Mouse (Mus musculus) neutrophil, adult 5-6 weeks (primary cell): ENCODE results near the gene Gpt2. TPM values are rescaled to one million over a fixed set of nuclear protein-coding genes. Genes with fewer than 3 reads are reported as not detected.

ENCODE experiments used
- ATAC-seq: fragments of 151-379, 151-347 bp; 2 replicates; pipeline ENCODE4 v1.8.0; 2017; ENCODE audit warnings: mild to moderate bottlenecking, moderate TSS enrichment; ENCODE audit not compliant: insufficient number of reproducible peaks, poor library complexity, low FRiP score, severe bottlenecking; ENCODE audit errors: extremely low read depth
- total RNA-seq: library from RNA; stranded (forward); fragments of 200-1000 nt; gene quantifications from 2 replicates; pipeline ENCODE4 v1.2.3, GENCODE M21; 2017

Gene Gpt2
- total RNA-seq, 1 experiment from 2014 or later: 5.6 TPM

DNA sequence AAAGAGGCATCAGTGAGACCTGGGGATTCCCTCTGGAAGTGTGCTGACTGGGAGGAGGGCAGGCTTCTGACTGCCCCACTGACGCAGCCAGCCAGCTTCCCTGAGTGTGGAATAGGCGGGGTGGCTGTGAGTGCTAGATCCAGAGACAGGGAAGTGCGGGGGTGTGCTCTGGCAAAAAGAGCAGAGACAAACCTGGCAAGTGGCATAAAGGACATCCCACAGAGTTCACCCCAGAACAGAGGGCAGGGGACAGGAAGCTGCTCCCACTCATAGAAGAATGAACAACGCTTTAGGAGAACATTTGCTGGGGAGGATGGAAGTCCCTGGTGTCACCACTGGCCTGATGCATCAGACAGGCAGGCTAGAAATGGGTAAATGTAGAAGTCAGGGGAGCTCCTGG is 25.0 kb downstream of the Gpt2 start:
- ATAC-seq: no peak

DNA sequence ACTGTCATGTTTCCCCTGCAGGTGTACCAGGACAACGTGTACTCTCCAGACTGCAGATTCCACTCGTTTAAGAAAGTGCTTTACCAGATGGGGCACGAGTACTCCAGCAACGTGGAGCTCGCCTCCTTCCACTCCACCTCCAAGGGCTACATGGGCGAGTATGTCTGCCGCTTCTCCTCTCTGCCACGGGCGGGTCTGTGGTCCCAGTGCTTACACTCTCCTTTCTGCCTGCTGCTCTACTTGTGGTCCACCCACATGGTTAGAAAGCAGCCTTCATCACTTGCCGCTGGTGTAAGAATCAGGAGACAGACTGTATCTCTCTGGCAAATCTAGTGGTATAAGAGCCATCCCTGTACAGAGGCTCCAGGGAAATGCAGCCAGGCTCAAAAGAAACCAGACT is 25.6 kb downstream of the Gpt2 start:
- ATAC-seq: no peak

DNA sequence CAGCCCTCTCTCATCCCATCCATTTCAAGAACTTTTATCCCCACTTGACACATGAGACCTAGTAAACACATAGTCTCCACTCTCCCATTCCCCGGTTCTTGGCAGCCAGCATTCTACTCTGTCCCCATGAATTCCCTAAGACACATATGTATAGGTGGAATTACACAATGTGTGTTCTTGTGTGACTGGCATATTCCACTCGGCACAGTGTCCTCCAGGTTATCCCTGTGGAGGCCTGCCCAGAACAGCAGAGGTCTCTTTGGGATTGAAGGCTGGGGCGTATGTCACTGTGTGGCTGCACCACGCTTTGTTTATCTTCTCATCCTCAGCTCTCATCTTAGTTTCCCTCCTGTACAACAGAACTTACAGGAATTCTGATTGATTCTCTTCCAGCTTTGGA is 28.2 kb downstream of the Gpt2 start:
- ATAC-seq: no peak

DNA sequence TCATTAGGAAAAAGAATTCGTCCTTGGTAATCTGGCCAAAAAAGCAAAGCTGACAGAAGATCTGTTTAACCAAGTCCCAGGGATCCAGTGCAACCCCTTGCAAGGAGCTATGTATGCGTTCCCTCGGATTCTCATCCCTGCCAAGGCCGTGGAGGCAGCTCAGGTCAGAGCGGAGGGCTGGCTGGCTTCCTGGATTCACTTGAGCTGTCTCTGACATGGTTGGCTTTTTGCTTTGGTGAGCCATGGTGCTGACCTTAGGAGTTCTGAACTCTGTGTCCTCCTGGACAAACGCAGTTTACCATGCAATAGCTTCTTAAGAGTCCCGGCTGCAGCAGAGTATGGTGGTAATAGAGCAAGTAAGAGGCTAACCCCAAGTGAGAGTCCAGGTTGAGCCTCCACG is 29.0 kb downstream of the Gpt2 start:
- no peak for ATAC-seq

DNA sequence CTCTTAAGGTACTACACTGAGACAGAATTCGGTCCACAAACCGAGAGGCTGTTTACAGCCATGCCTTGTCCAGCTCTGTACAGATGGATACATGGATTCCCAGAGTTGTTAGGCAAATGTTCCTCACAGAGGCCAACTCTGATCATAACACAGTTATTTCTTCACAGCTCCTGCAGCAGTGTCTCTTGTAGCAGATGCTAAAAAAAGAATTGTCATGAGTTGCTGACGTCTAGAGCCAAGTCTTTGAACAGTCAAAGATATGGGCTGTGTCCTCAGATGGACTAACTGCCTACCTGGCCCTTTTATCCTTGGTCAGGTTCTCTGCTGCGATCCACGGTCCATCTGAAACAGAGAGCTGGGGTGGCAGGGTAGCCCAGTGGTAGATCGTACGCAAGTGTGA is 31.7 kb downstream of the Gpt2 start:
- ATAC-seq: no peak

DNA sequence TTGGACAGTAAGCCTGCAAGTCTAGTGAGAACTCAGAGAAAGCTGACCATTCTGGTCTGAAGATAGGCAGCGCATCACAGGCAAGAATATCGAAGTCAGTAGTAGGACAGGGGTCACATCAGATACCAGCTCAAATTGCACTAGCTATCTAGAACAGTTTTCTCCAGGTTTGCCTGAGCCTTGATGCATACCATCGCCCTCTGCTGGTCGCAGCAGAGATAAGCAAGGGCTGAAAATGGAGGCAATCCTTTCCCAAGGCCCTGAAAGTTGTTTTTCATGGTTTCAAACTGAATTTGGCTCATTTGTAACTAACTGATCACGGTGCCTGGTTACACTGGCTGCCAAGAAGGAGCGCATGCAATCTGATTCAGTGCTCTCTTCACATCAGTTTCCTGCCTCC is 33.7 kb downstream of the Gpt2 start:
- ATAC-seq: peak; percentile 86

DNA sequence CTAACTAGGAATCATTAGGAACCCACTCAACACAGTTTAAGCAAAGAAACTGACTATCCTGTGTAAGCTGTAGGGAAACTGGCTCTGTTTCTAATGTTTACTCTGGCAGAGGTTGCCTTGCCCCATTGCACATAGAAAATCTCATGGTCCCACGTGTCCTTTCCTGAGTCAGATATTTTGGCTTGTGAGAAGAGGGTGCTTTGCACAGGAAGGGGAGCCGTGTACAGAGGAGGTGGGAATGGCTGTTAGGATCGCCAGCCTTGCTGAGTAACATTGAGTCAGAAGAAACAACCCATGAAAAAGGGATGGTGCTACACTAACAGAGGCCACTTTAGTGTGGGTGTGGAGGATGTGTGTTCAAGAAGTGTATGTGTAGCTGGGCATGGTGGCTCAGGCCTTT is 36.6 kb downstream of the Gpt2 start:
- ATAC-seq: no peak

DNA sequence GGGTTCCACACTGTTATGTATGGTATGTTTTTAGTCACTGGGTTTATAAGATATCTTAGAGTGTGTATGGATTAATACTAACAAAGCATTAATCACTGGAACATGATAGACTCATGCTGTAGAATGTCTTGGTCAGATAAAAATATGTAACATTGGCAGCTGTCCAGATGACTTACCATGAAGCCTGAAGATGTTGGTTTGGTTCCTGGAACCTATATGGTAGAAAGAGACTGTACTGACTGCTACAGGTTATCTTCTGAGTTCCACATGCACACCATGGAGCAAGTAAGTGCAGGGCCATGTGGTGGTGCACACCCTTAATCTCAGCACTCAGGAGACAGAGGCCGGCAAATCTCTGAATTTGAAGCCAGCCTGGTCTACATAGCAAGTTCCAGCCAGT is 38.3 kb downstream of the Gpt2 start:
- ATAC-seq: no peak

DNA sequence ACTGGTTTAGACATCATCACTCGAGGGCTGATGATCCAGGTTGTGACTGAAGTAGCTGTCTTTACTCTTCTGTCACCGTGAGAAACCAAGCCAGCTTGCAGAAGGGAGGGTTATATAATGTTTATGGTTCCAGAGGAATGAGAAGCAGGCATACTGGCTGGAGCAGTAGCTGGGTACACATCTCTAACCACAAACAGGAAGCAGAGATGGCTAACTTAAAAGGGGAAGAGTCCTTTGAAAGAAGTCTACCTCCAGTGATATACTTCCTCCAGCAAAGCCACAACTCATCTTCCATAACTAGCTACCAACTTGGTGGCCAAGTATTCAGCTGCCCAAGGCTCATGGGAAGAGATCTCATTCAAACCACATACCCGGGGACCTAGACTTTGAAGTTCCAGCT is 39.1 kb downstream of the Gpt2 start:
- peak; percentile 81 for ATAC-seq

DNA sequence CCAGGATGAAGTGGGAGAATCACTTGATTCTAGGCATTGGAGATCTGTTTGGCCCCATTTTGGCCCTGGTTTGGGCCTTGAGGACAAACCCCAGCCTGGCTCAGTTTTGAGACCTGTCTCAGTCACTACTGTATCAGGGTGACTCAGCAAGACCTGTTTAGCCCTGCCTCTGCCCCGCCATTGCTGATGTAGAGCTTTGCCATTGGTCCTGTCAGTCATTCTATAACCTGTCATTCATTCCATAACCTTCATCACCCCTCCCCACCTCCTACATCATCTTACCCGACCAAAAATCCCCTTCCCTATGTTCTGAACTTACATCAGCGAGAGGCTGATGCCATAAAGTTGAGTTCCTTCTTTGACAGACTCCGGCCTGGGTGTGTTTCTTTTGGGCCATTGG is 40.5 kb downstream of the Gpt2 start:
- ATAC-seq: no peak

DNA sequence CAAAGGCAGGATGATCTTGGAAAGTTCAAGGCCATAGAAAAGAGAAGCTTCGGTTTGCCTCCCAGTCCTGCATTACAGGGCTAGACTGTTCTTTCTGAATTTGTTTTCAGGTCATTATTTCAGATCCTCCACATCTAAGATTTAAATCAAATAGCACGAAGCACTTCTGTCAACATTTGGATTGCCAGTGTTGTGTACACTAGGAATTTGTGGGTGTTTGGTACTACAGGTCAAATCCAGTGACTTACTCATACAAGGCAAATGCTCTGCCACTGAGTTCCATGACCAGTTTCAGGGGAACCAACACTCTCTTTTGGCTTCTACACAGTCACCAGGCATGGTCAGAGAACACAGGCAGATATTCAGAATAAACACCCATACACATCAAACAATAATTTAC is 41.1 kb downstream of the Gpt2 start:
- no peak for ATAC-seq

DNA sequence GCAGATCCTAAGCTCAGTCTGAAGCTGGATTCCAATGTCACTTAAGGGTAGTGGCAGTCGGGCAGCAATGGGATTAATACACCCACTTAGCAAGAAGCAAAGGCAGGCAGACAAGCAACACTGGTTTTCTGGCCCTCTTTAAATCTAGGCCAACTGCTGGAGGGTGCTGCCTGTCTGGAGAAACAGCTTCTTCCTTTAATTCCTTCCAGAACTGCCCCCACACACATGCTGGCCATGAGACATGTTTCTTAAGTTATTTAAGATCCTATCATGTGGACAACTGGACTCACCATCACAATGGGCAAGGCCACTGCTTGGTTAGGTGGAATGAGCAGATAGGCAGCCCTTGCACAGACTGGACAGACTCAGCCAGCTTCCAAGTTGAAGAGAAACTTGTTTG is 41.8 kb downstream of the Gpt2 start:
- ATAC-seq: no peak

DNA sequence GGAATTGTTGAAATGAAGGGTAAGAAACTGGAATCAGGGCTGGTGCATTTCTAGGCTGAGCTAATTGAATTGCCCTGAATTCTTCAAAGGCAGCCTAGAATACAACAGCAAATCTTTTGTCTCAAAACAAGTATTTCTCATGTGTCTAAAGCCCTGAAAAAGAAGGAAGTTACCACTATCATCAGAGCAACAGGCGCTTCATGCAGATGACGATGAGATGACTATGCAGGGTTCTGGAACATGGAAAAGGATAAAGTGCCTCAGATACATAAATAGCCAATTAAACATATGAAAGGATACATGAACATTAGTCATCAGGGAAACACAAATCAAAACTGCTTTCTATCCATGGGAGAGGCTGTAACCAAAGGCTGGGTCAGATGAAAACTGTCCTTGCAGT is 44.0 kb downstream of the Gpt2 start:
- ATAC-seq: no peak

DNA sequence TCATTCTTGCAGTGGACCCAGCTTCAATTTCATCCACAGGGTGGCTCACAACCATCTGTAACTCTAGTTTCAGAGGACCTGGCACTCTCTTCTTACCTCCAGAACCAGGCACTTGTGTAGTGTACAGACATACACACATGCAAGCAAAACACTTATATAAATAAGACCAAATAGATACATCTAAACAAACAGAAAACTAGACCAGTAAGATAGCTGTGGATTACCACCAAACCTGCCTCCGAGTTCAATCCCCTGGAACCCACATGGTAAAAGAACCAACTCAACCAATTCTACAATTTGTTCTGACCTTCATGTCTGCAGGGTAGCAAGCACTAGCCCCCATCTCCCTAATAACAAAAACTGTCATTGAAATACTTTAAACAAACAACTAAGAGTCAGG is 59.6 kb downstream of the Gpt2 start:
- no peak for ATAC-seq

DNA sequence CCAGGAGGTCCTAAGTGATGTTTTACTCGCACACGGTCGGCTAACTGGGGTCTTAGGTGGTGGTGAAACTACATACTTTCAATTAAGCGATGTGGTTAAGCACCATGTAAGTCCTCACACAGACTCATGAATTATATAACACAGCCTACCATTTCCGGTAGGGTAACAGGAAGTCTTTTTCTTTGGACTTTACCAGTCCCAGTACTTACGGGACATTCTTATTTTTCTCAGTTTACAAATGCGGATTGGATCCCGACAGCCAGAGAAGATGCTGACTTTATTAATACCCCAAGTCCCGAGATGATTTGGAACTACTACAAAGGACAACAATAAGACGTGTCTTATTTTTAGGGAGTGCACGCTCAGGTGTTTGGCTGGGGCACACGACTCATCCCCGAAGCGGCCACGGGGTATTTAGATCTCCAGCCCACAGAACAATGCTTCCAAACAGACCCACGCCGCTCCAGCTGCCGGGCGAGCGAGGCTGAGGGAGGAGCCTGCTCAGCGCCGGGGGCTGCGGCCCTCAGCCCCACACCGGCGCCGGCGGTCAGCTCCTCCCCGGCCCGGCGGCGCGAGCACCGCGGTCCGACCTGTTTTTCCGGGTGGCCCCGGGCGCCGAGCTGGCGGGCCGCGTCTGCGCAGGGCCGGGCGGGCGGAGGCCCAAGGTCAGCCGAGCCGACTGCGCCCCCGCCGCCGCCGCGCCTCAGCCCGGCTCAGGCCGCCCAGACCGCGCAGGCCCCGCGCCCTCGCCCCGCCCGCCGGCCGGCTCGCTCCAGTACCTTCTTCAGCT is 62.2 kb downstream of the Gpt2 start:
- peak; percentile 33; the same call in 1 of the 2 replicates for ATAC-seq

DNA sequence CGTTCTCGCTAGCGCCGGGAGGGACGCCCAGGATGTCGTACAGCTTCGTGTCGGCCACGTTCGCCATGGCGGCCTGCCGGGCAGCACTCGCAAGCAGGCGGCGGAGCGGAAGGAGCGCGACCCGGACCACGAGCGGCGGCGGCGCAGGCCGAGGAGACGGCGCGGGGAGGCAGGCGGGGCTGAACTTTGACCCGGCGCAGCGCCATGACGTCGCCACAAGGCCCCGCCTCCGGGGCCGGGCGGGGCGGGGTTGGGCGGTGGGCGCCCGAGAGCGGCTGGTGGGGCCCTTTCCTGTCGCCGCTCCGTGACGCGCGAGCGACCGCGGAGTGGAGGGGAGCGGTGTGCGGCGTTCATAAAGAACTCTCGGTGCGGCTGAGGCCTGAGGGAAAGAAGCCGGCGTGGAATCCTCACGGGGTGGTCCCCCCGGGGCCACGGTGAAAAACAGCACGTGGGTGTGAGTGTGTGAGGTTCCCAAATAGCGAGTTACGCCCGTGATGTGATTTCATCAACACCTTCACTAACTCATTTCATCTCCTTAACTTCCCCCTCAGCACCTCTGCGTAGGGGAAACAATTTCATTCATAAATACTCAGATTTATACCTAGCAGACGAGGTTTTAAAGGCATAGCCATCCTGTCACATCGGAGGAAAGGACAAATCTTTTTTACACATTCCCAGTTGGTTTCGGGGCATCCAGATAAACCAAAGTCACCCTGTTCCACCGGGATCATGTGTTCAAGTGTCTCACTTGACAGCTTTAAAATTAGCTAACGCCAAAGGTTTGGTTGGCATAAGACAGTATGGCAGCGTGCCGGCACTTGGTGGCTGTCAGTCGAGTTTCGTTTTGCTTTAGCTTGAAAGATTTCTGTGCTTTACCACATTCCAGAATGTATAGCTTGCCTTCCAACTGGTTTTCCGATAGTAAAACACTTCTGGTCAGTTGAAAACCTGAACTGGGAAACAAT is 63.1 kb downstream of the Gpt2 start, which contains the start of gene Dnaja2:
Dnaja2 (minus strand) TSS at position 164 of the 965 bp plus-strand sequence.
- ATAC-seq: peak; percentile 75

DNA sequence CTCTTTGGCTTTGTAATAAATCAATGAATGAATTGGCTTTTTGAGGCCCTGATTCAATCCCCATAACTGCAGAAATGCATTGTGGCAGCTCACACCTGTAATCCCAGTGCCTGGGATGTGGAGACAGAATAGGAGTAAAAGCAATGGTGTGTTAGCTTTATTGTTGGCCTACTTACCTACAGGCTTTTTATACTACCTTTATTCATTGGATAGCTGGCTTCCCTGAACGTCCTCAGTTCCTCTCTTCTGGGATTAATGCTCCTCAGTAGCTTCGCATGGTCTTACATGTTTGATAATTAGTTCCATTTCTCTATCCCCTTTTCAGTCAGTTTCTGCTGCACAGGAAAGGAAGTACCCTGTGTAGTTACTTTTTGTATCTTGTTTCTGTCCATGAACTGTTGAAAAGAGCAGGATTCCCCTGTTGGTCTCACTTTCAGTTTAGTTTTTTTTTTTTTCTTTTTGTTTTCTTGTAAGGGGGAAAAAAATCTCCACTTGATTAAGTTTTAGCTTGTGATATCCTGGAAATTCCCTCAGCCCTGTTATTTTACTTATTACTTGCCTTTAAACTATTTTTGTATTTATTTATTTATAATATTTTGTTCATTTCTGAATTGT is 64.7 kb downstream of the Gpt2 start:
- no peak for ATAC-seq

DNA sequence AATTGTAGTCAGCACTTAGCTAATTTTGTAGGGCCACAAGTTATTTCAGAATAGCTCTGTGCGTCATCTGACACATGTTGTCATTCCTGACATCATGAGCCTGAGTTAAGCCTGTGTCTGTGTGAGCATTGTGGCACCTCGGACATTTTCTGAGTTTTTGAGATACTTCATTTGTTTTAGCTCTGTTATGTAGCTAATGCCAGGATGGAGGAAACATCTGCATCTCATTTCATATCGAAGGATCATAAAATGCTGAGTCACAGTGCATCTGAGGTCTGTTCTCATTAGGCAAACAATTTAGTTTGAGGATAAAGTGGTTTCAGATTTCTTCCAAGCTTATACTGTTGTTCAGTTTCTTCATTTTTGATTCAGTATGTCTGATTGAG is 65.2 kb downstream of the Gpt2 start:
- ATAC-seq: no peak

DNA sequence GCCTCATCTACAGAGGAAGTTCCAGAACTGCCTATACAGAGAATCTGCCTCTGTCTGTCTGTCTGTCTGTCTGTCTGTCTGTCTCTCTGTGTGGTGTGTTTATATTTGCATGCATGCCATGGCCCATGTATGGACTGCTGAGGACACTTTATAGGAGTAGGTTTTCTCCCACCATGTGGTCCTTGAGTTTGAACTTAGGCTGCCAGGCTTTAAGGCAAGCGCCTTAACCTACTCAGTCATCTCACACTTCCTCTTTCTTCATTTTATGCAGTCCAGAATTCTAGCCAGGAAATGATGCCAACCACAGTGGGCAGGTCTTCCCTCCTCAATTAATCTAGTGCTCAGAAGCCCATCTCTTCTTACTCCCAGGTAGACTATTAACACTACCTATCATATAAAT is 66.8 kb downstream of the Gpt2 start:
- ATAC-seq: peak; percentile 56

DNA sequence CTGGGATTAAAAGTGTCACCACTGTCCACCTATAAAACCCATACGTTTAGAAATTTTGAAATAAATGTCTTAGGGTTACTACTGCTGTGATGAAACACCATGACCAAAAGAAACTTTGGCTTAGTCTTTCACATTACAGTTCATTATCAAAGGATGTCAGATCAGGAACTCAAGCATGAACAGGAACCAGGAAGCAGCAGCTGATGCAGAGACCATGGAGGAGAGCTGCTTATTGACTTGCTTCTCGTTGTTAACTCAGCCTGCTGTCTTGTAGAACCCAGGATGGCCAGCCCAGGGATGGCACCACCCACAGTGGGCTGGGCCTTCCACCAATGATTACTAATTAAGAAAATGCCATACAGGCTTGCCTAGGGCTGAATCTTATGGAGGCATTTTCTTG is 67.6 kb downstream of the Gpt2 start:
- ATAC-seq: no peak
